Mouse (Mus musculus) thymus, adult 2 months (tissue): Measurements from ENCODE around the gene Cog4. TPM values are rescaled to one million over a fixed set of nuclear protein-coding genes. Genes with fewer than 3 reads are reported as not detected.

Experiments
- DNase-seq: peaks from one replicate; pipeline ENCODE4 v3.0.0; 2021
- H3K27ac ChIP-seq: fragments of 200-500 bp; 2 replicates; pipeline ENCODE4 v1.5.1; 2012; ENCODE audit warnings: low read length, control low read depth; ENCODE audit not compliant: control insufficient read depth, insufficient read depth
- H3K27me3 ChIP-seq: fragments of 200-500 bp; 2 replicates; pipeline ENCODE4 v1.6.1; 2012; ENCODE audit warnings: mild to moderate bottlenecking, low read length, moderate library complexity, mixed read lengths; ENCODE audit not compliant: control insufficient read depth, insufficient read depth
- H3K36me3 ChIP-seq: fragments of 200-500 bp; 2 replicates; pipeline ENCODE4 v1.6.1; 2012; ENCODE audit warnings: mild to moderate bottlenecking, low read length, moderate library complexity; ENCODE audit not compliant: control insufficient read depth, insufficient read depth
- H3K4me1 ChIP-seq: fragments of 200-500 bp; replicated peaks from 2 replicates; pipeline ENCODE4 v1.6.1; 2012; ENCODE audit warnings: low read length; ENCODE audit not compliant: control insufficient read depth, insufficient read depth
- H3K4me3 ChIP-seq: fragments of 200-500 bp; 2 replicates; pipeline ENCODE4 v1.5.1; 2012; ENCODE audit warnings: mild to moderate bottlenecking, low read length, control low read depth, moderate library complexity; ENCODE audit not compliant: control insufficient read depth, insufficient read depth
- CTCF ChIP-seq: fragments of 200-500 bp; IDR thresholded peaks from 2 replicates; pipeline ENCODE4 v1.5.1; 2012; ENCODE audit warnings: mild to moderate bottlenecking, control low read depth, low read length, moderate library complexity, borderline replicate concordance; ENCODE audit not compliant: control insufficient read depth, poor library complexity, insufficient read depth; ENCODE audit errors: extremely low read depth
- POLR2A ChIP-seq: fragments of 200-500 bp; IDR thresholded peaks from 2 replicates; pipeline ENCODE4 v1.6.1; 2012; ENCODE audit warnings: mild to moderate bottlenecking, low read length, control low read depth, moderate library complexity; ENCODE audit not compliant: control insufficient read depth, poor library complexity, insufficient read depth; ENCODE audit errors: extremely low read depth
- WGBS: fragments of 180-500 bp; shearing (Covaris S2); methylation state at CpG from one replicate; pipeline ENCODE4 v1.1.7; 2018; 5-methylcytosine and 5-hydroxymethylcytosine counted together
- polyA plus RNA-seq: library from polyadenylated mRNA; depleted of rRNA; stranded (reverse); fragments of >200 nt; gene quantifications from 2 replicates; pipeline ENCODE4 v1.2.3, GENCODE M21; 2012

Cog4 gene
- polyA plus RNA-seq, 1 experiment: 38.3 TPM

GRCm38 (mm10) chr8:110886634-110887033, 40.2 kb downstream of the Cog4 start:
- DNase-seq: no peak
- 93% methylated on average over 3 of the region's 3 CpGs for WGBS
- Histone ChIP-seq H3K27ac (no peak overlapping the region), H3K4me1 (no peaks in the 10 kb centered on the region), H3K4me3 (no peak overlapping the region), H3K27me3 (no peaks in the 10 kb centered on the region), H3K36me3 (peaks cover 22% of the 10 kb centered on the region)
- TF ChIP-seq POLR2A (no peak), CTCF (no peak)

- H3K27ac ChIP-seq: no peak overlapping the region
- TF ChIP-seq CTCF (no peak), POLR2A (no peak)
- H3K27me3 ChIP-seq: no peaks in the 10 kb centered on the region
- H3K4me1 ChIP-seq: no peaks in the 10 kb centered on the region
- DNase-seq: no peak
- peaks cover 13% of the 10 kb centered on the region; the same call in 1 of the 2 replicates for H3K36me3 ChIP-seq
- WGBS: 93% methylated on average over 10 of the region's 10 CpGs
- H3K4me3 ChIP-seq: no peak overlapping the region
Measured at GRCm38 (mm10) chr8:110887551-110887950, 41.2 kb downstream of the Cog4 start.

- Histone ChIP-seq H3K4me1 (no peaks in the 10 kb centered on the region), H3K27me3 (no peaks in the 10 kb centered on the region), H3K4me3 (no peak overlapping the region), H3K27ac (no peak overlapping the region), H3K36me3 (peaks cover 5% of the 10 kb centered on the region; the same call in 1 of the 2 replicates)
- no peak for DNase-seq
- WGBS: 98% methylated on average over 8 of the region's 8 CpGs
- no peak for TF ChIP-seq POLR2A
- no peak for TF ChIP-seq CTCF
Measured at GRCm38 (mm10) chr8:110888441-110888840, 42.0 kb downstream of the Cog4 start.

- H3K36me3 ChIP-seq: peaks cover 1% of the 10 kb centered on the region; the same call in 1 of the 2 replicates
- WGBS: 96% methylated on average over 16 of the region's 16 CpGs
- no peak overlapping the region for H3K27ac ChIP-seq
Measured at GRCm38 (mm10) chr8:110888860-110889259, 42.5 kb downstream of the Cog4 start.

GRCm38 (mm10) chr8:110889904-110890470, 43.6 kb downstream of the Cog4 start:
- H3K27ac ChIP-seq: no peak overlapping the region
- 93% methylated on average over 12 of the region's 12 CpGs for WGBS
- no peaks in the 10 kb centered on the region for H3K36me3 ChIP-seq
- no peak for TF ChIP-seq POLR2A
- TF ChIP-seq CTCF: no peak
- H3K4me1 ChIP-seq: no peaks in the 10 kb centered on the region
- no peaks in the 10 kb centered on the region for H3K27me3 ChIP-seq
- no peak overlapping the region for H3K4me3 ChIP-seq
- no peak for DNase-seq

More at GRCm38 (mm10) chr8:110888860-110889259, 42.5 kb downstream of the Cog4 start:
- Histone ChIP-seq H3K27me3 (no peaks in the 10 kb centered on the region), H3K4me3 (no peak overlapping the region), H3K4me1 (no peaks in the 10 kb centered on the region)
- DNase-seq: no peak
- TF ChIP-seq POLR2A: no peak
- TF ChIP-seq CTCF: no peak

- Histone ChIP-seq H3K4me1 (no peaks in the 10 kb centered on the region), H3K4me3 (no peak overlapping the region), H3K27me3 (no peaks in the 10 kb centered on the region), H3K27ac (no peak overlapping the region), H3K36me3 (no peaks in the 10 kb centered on the region)
- 96% methylated on average over 7 of the region's 7 CpGs for WGBS
- TF ChIP-seq CTCF (no peak), POLR2A (no peak)
- no peak for DNase-seq
Measured at GRCm38 (mm10) chr8:110892040-110892439, 45.6 kb downstream of the Cog4 start.

GRCm38 (mm10) chr8:110892913-110893312, 46.5 kb downstream of the Cog4 start:
- no peak for DNase-seq
- no peaks in the 10 kb centered on the region for H3K27me3 ChIP-seq
- H3K27ac ChIP-seq: no peak overlapping the region
- no peak overlapping the region for H3K4me3 ChIP-seq
- WGBS: 99% methylated on average over 2 of the region's 2 CpGs
- no peak for TF ChIP-seq POLR2A
- no peak for TF ChIP-seq CTCF
- H3K36me3 ChIP-seq: no peaks in the 10 kb centered on the region
- no peaks in the 10 kb centered on the region for H3K4me1 ChIP-seq
